18 mouse cellular contexts compared by ENCODE assay signal in genomic region chr4:116595793-116596192, GRCm38 (mm10). TPM values are rescaled to one million over a fixed set of nuclear protein-coding genes. Genes with fewer than 3 reads are reported as not detected.
A peak's percentile ranks its signal among the peaks of the same experiment; 100 is the strongest.
DNase-seq lines count a peak whose midpoint lies in the region; ATAC-seq and TF ChIP-seq lines count a peak whose summit lies in the region.
"Had no signal": no experiment of that assay in that cellular context is flagged by ENCODE, and none has a peak within 500 bp of the region (broad histone marks: within the 10 kb centered on the region; RNA-seq: fewer than 3 reads in every experiment).

No protein-coding gene starts in this region.

- H3K79me2 ChIP-seq in liver, adult 2 months (ENCODE audit: control insufficient read depth, insufficient read depth, low read length) = 0 out of 2 replicates have a peak, but pooled peaks cover 3% of the 10 kb centered on the region

- H3K4me3 ChIP-seq in hindbrain, embryonic 15.5 days = no peak overlapping the region
- no peak overlapping the region for H3K4me3 ChIP-seq in hindbrain, embryonic 11.5 days (ENCODE audit: low read depth, low read length)
- no peak overlapping the region for H3K4me3 ChIP-seq in liver, adult 2 months (ENCODE audit: insufficient read depth, low read depth, low read length)

- whole genome bisulfite sequencing in hindbrain, embryonic 15.5 days = 82% methylated on average over 8 of the region's 8 CpGs
- 88% methylated on average over 8 of the region's 8 CpGs for WGBS in hindbrain, embryonic 11.5 days
- 88% methylated on average over 8 of the region's 8 CpGs for WGBS in liver, adult 2 months

- TF ChIP-seq POLR2A in liver, adult 2 months (IDR thresholded peaks at IDR 0.05; ENCODE audit: extremely low read depth, insufficient read depth, low read length) = no peak

- no peak overlapping the region for H3K27ac ChIP-seq in hindbrain, embryonic 15.5 days (replicated peaks)
- H3K27ac ChIP-seq in hindbrain, embryonic 11.5 days (ENCODE audit: low read depth, low read length) = no peak overlapping the region
- H3K27ac ChIP-seq in liver, adult 2 months (replicated peaks; ENCODE audit: insufficient read depth, low read depth, low read length) = no peak overlapping the region
- H3K27ac ChIP-seq: embryonic facial prominence, embryonic 13.5 days; kidney, postnatal 0 days; limb, embryonic 10.5 days; liver, embryonic 15.5 days had no signal

- ATAC-seq in hindbrain, embryonic 15.5 days (ENCODE audit: low FRiP score, low read depth) = no peak
- no peak for ATAC-seq in hindbrain, embryonic 11.5 days (ENCODE audit: low FRiP score)
- ATAC-seq: forebrain, embryonic 14.5 days; inflammation-experienced regulatory T-cells, adult 6 months; midbrain, embryonic 16.5 days had no signal

- H3K9me3 ChIP-seq in hindbrain, embryonic 15.5 days = no peaks in the 10 kb centered on the region
- H3K9me3 ChIP-seq in hindbrain, embryonic 11.5 days (ENCODE audit: control insufficient read depth, low read length) = no peaks in the 10 kb centered on the region
- H3K9me3 ChIP-seq: embryonic facial prominence, embryonic 13.5 days; limb, embryonic 10.5 days; liver, embryonic 15.5 days had no signal

- H3K4me1 ChIP-seq in hindbrain, embryonic 15.5 days (replicated peaks) = peaks cover 19% of the 10 kb centered on the region
- H3K4me1 ChIP-seq in hindbrain, embryonic 11.5 days (replicated peaks; ENCODE audit: control insufficient read depth, insufficient read depth, low read length) = peaks cover 2% of the 10 kb centered on the region; the same call in 1 of the 2 replicates
- H3K4me1 ChIP-seq in liver, adult 2 months (ENCODE audit: control insufficient read depth, insufficient read depth, low read length) = peaks cover 10% of the 10 kb centered on the region

- no peak for DNase-seq in hindbrain, embryonic 11.5 days (ENCODE audit: low spot score)
- DNase-seq in liver, adult 2 months (ENCODE audit: extremely low read depth, low read depth, low spot score) = peak; percentile 18
- DNase-seq in liver (no peak), A20 (ENCODE audit: low read depth, low spot score) (peak; percentile 35), ZHBTc4 (ENCODE audit: low read depth, low spot score) (peak; percentile 59)
- DNase-seq in layer of hippocampus, adult 9-11 months = no peak
- DNase-seq: adrenal gland, adult 8-10 months; gastrocnemius, postnatal 10 days; heart, adult 11 months; thymus, postnatal 25 days had no signal

- H3K36me3 ChIP-seq in hindbrain, embryonic 15.5 days = peaks cover 32% of the 10 kb centered on the region
- H3K36me3 ChIP-seq in hindbrain, embryonic 11.5 days (ENCODE audit: control insufficient read depth, insufficient read depth, low read length) = peaks cover 2% of the 10 kb centered on the region; the same call in 1 of the 2 replicates
- H3K36me3 ChIP-seq in liver, adult 2 months (ENCODE audit: control insufficient read depth, insufficient read depth, low read length) = peaks cover 30% of the 10 kb centered on the region

- no peak for TF ChIP-seq CTCF in liver, adult 2 months (IDR thresholded peaks at IDR 0.05; ENCODE audit: low read depth, low read length)

- H3K4me2 ChIP-seq in hindbrain, embryonic 15.5 days = peak overlapping the region; percentile 86; the same call in 1 of the 2 replicates
- H3K4me2 ChIP-seq in hindbrain, embryonic 11.5 days (replicated peaks; ENCODE audit: low read depth, low read length) = no peak overlapping the region

- no peaks in the 10 kb centered on the region for H3K27me3 ChIP-seq in hindbrain, embryonic 15.5 days
- no peaks in the 10 kb centered on the region for H3K27me3 ChIP-seq in hindbrain, embryonic 11.5 days (ENCODE audit: control insufficient read depth, insufficient read depth, low read length)
- no peaks in the 10 kb centered on the region for H3K27me3 ChIP-seq in liver, adult 2 months (ENCODE audit: control insufficient read depth, insufficient read depth, low read length)
- H3K27me3 ChIP-seq: embryonic facial prominence, embryonic 13.5 days; liver, embryonic 15.5 days had no signal

- H3K9ac ChIP-seq in hindbrain, embryonic 15.5 days = no peak overlapping the region
- H3K9ac ChIP-seq in hindbrain, embryonic 11.5 days (ENCODE audit: low read depth, low read length) = no peak overlapping the region
- no peak overlapping the region for H3K9ac ChIP-seq in liver, adult 2 months (ENCODE audit: low read depth, low read length)
- H3K9ac ChIP-seq: liver, embryonic 15.5 days had no signal

RNA-seq across cellular contexts. Expression of gene Ccdc17, which starts 0.7 kb away (rescaled TPM):
- polyA plus RNA-seq in hindbrain, embryonic 15.5 days (2015; fragmentation: Nextera tagmentation; extraction: Ambion mirVana) = 4.4 and 4.8 TPM in 2 replicates
- 2.8 and 2.9 TPM in 2 replicates for polyA plus RNA-seq in hindbrain, embryonic 11.5 days (2014; fragmentation: Nextera tagmentation; extraction: Ambion mirVana)
- total RNA-seq in liver, adult 2 months (2014; rRNA removed) = 3.1 and 4.4 TPM in 2 replicates
- 5.3 and 7.6 TPM in 2 replicates for polyA plus RNA-seq in liver, adult 2 months (2012; rRNA removed)

RNA-seq across cellular contexts. Expression of gene Nasp, which starts 31.9 kb away (rescaled TPM):
- polyA plus RNA-seq in hindbrain, embryonic 15.5 days (2015; fragmentation: Nextera tagmentation; extraction: Ambion mirVana) = 92.9 and 98.3 TPM in 2 replicates
- 270 and 283 TPM in 2 replicates for polyA plus RNA-seq in hindbrain, embryonic 11.5 days (2014; fragmentation: Nextera tagmentation; extraction: Ambion mirVana)
- 11.1 and 12.4 TPM in 2 replicates for total RNA-seq in liver, adult 2 months (2014; rRNA removed)
- polyA plus RNA-seq in liver, adult 2 months (2012; rRNA removed) = 1.5 and 2.0 TPM in 2 replicates

RNA-seq across cellular contexts. Expression of gene Gpbp1l1, which starts 38.3 kb away (rescaled TPM):
- polyA plus RNA-seq in hindbrain, embryonic 15.5 days (2015; fragmentation: Nextera tagmentation; extraction: Ambion mirVana) = 14.4 and 15.4 TPM in 2 replicates
- 35.9 and 36.0 TPM in 2 replicates for polyA plus RNA-seq in hindbrain, embryonic 11.5 days (2014; fragmentation: Nextera tagmentation; extraction: Ambion mirVana)
- 72.2 and 76.3 TPM in 2 replicates for total RNA-seq in liver, adult 2 months (2014; rRNA removed)
- polyA plus RNA-seq in liver, adult 2 months (2012; rRNA removed) = 16.7 and 19.9 TPM in 2 replicates

RNA-seq across cellular contexts. Expression of gene Tmem69, which starts 40.1 kb away (rescaled TPM):
- 21.4 and 21.5 TPM in 2 replicates for polyA plus RNA-seq in hindbrain, embryonic 15.5 days (2015; fragmentation: Nextera tagmentation; extraction: Ambion mirVana)
- polyA plus RNA-seq in hindbrain, embryonic 11.5 days (2014; fragmentation: Nextera tagmentation; extraction: Ambion mirVana) = 34.5 and 38.1 TPM in 2 replicates
- 6.8 and 9.8 TPM in 2 replicates for total RNA-seq in liver, adult 2 months (2014; rRNA removed)
- 4.3 and 4.7 TPM in 2 replicates for polyA plus RNA-seq in liver, adult 2 months (2012; rRNA removed)

RNA-seq across cellular contexts. Expression of gene Akr1a1, which starts 55.7 kb away (rescaled TPM):
- 704 and 712 TPM in 2 replicates for polyA plus RNA-seq in hindbrain, embryonic 15.5 days (2015; fragmentation: Nextera tagmentation; extraction: Ambion mirVana)
- 600 and 609 TPM in 2 replicates for polyA plus RNA-seq in hindbrain, embryonic 11.5 days (2014; fragmentation: Nextera tagmentation; extraction: Ambion mirVana)
- total RNA-seq in liver, adult 2 months (2014; rRNA removed) = 337 and 363 TPM in 2 replicates
- 517 and 533 TPM in 2 replicates for polyA plus RNA-seq in liver, adult 2 months (2012; rRNA removed)

Comparison
In these comparisons a context has a peak if more than half of its experiments do, and no peak if none do; other contexts are left out.
1. DNase-seq: peak in liver, adult 2 months (single experiment), A20 (single experiment) and ZHBTc4 (single experiment); none in hindbrain, embryonic 11.5 days (single experiment), liver (single experiment) and layer of hippocampus, adult 9-11 months (single experiment).
2. RNA of gene Nasp, which starts 31.9 kb away (polyA plus RNA-seq): 270 to 283 TPM in hindbrain, embryonic 11.5 days and 92.9 to 98.3 TPM in hindbrain, embryonic 15.5 days; 1.5 to 2.0 TPM in liver, adult 2 months; every median in the first group is over 10 times any median in the second.